Mouse (Mus musculus) megakaryocyte, embryonic 14.5 days (primary cell): ENCODE results near the gene Krtap9-3.

Experiments
- FLI1 ChIP-seq: IDR thresholded peaks from 2 replicates; pipeline ENCODE4 v1.6.1; 2012; ENCODE audit warnings: low read length, inconsistent platforms, mixed read lengths
- GATA1 ChIP-seq: IDR thresholded peaks from 3 replicates; pipeline ENCODE4 v1.6.1; 2012; ENCODE audit warnings: mixed read lengths, low read length, inconsistent platforms, borderline replicate concordance

- TF ChIP-seq GATA1, result no peak
- no peak for TF ChIP-seq FLI1
Observed at GRCm38 (mm10) chr11:99630890-99631289, 33.0 kb upstream of the Krtap9-3 start.
